Mouse (Mus musculus) lung, adult 2 months (tissue): ENCODE results near the gene Dbndd2.

ENCODE experiments used
- CTCF ChIP-seq: fragments of 200-500 bp; IDR thresholded peaks from 2 replicates; pipeline ENCODE4 v1.5.1; 2011; ENCODE audit warnings: mild to moderate bottlenecking, low read length, control low read depth; ENCODE audit not compliant: insufficient read depth
- POLR2A ChIP-seq: fragments of 200-500 bp; IDR thresholded peaks from 2 replicates; pipeline ENCODE4 v1.6.1; 2011; ENCODE audit warnings: low read depth, mild to moderate bottlenecking, control low read depth, low read length, borderline replicate concordance; ENCODE audit errors: extremely low read depth

GRCm38 (mm10) chr2:164496847-164497690 is 11.2 kb downstream of the Dbndd2 start, which contains the start of gene Pigt:
- TF ChIP-seq CTCF (no peak), POLR2A (peak; percentile 94)
